Mouse (Mus musculus) stomach, embryonic 16.5 days (tissue): ENCODE data around the gene Pitpnm3. TPM values are rescaled to one million over a fixed set of nuclear protein-coding genes. Genes with fewer than 3 reads are reported as not detected.

ENCODE experiments used
- polyA plus RNA-seq: library from polyadenylated mRNA; unstranded; fragments of >200 nt; fragmentation: Nextera tagmentation; extraction: Ambion mirVana; gene quantifications from 2 replicates; pipeline ENCODE4 v1.2.1, GENCODE M21; 2015

Gene Pitpnm3
- polyA plus RNA-seq, 1 experiment from 2014 or later = 0.63 TPM

Other genes starting within 250 kb of the Pitpnm3 start
- gene Aipl1, start 98.3 kb downstream of the Pitpnm3 start, polyA plus RNA-seq = 0.16 and 0.22 TPM in 2 replicates
- gene Pimreg, start 93.7 kb downstream of the Pitpnm3 start, polyA plus RNA-seq = 74.5 and 76.2 TPM in 2 replicates
- gene Gm43951, start 71.1 kb upstream of the Pitpnm3 start, polyA plus RNA-seq = 0.20 and 0.23 TPM in 2 replicates
- gene 4933427D14Rik, start 71.7 kb upstream of the Pitpnm3 start, polyA plus RNA-seq = 9.4 TPM in 2 replicates
- 234 and 235 TPM in 2 replicates for gene Txndc17, start 71.8 kb upstream of the Pitpnm3 start, polyA plus RNA-seq
- 32.6 and 34.1 TPM in 2 replicates for gene Med31, start 79.8 kb upstream of the Pitpnm3 start, polyA plus RNA-seq
- 0.07 and 0.17 TPM in 2 replicates for gene Slc13a5, start 131.4 kb upstream of the Pitpnm3 start, polyA plus RNA-seq
- 4.3 and 6.1 TPM in 2 replicates for gene Xaf1, start 165.9 kb upstream of the Pitpnm3 start, polyA plus RNA-seq
- gene Fbxo39, start 178.7 kb upstream of the Pitpnm3 start, polyA plus RNA-seq = not detected in 2 replicates
- 0.18 and 0.59 TPM in 2 replicates for gene Tekt1, start 226.7 kb upstream of the Pitpnm3 start, polyA plus RNA-seq